Mouse (Mus musculus): ENCODE results near the gene Hpdl.

The Hpdl gene

GRCm38 (mm10) chr4:116799901-116800300 is 21.6 kb downstream of the Hpdl start:
- DNase-seq (ENCODE audit: low read depth, low spot score): peak; percentile 76

GRCm38 (mm10) chr4:116796442-116797110 is 24.9 kb downstream of the Hpdl start:
- DNase-seq (ENCODE audit: low read depth, low spot score): no peak

GRCm38 (mm10) chr4:116794273-116794672 is 27.2 kb downstream of the Hpdl start:
- no peak for DNase-seq (ENCODE audit: low read depth, low spot score)

- DNase-seq (ENCODE audit: low read depth, low spot score): no peak
Observed at GRCm38 (mm10) chr4:116792453-116792852, 29.1 kb downstream of the Hpdl start.

- peak; percentile 88 for DNase-seq (ENCODE audit: low read depth, low spot score)
Observed at GRCm38 (mm10) chr4:116788956-116789355, 32.6 kb downstream of the Hpdl start.

- no peak for DNase-seq (ENCODE audit: low read depth, low spot score)
Observed at GRCm38 (mm10) chr4:116787985-116788760, 33.3 kb downstream of the Hpdl start.

GRCm38 (mm10) chr4:116786587-116786986 is 34.9 kb downstream of the Hpdl start:
- DNase-seq (ENCODE audit: low read depth, low spot score): peak; percentile 53

- peak; percentile 82 for DNase-seq (ENCODE audit: low read depth, low spot score)
Observed at GRCm38 (mm10) chr4:116782171-116782570, 39.3 kb downstream of the Hpdl start.

GRCm38 (mm10) chr4:116781366-116781765 is 40.1 kb downstream of the Hpdl start:
- no peak for DNase-seq (ENCODE audit: low read depth, low spot score)

GRCm38 (mm10) chr4:116780541-116780940 is 41.0 kb downstream of the Hpdl start:
- peak; percentile 87 for DNase-seq (ENCODE audit: low read depth, low spot score)

- DNase-seq (ENCODE audit: low read depth, low spot score): no peak
Observed at GRCm38 (mm10) chr4:116777079-116777478, 44.4 kb downstream of the Hpdl start.

- DNase-seq (ENCODE audit: low read depth, low spot score): peak; percentile 41
Observed at GRCm38 (mm10) chr4:116776391-116776790, 45.1 kb downstream of the Hpdl start.
